Mouse (Mus musculus): ENCODE measurements around the gene Krtap3-2. TPM values are rescaled to one million over a fixed set of nuclear protein-coding genes. Genes with fewer than 3 reads are reported as not detected.
"Not testable (repeated sequence)": the region's sequence is repeated elsewhere in the genome, so short reads cannot be mapped to it uniquely, and the experiment has no call there.

The Krtap3-2 gene
- total RNA-seq (2014; fragmentation: Nextera tagmentation) (not detected in 2 replicates), total RNA-seq (2017) (not detected in 2 replicates)

GRCm38 (mm10) chr11:99556753-99557152, at the start of gene Krtap3-2:
TSS of gene Krtap3-2 (minus strand) at chr11:99556853.
- ATAC-seq (replicated peaks; ENCODE audit: poor library complexity, severe bottlenecking): no peak

DNA sequence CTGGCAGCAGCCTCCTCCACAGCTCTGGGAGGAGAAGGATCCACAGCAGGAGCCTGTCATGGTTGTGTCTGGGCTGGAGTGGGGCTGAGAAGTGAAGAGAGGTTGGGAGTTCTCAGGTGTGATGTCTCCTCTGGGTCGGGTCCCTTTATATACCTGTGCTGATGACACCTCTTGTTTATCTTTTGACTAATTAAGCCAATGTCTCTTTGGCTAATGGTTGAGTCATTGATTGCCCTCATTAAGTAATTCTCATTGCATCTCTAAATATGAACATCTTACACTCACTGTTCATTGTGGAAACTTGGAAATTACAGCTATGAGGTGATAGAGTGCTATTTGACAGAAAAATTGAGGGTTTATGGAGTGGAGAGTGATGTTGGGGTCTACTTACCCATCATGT, 46.6 kb upstream of the Krtap3-2 start, which contains the start of gene Gm11938:
Gm11938 (minus strand) TSS at position 101 of the 400 bp plus-strand sequence.
- ATAC-seq (replicated peaks; ENCODE audit: poor library complexity, severe bottlenecking): not testable (repeated sequence)

GRCm38 (mm10) chr11:99597742-99598141, 41.1 kb upstream of the Krtap3-2 start, which contains the start of gene Krtap9-3:
TSS of gene Krtap9-3 (minus strand) at chr11:99598105.
- not testable (repeated sequence) for ATAC-seq (replicated peaks; ENCODE audit: poor library complexity, severe bottlenecking)

DNA sequence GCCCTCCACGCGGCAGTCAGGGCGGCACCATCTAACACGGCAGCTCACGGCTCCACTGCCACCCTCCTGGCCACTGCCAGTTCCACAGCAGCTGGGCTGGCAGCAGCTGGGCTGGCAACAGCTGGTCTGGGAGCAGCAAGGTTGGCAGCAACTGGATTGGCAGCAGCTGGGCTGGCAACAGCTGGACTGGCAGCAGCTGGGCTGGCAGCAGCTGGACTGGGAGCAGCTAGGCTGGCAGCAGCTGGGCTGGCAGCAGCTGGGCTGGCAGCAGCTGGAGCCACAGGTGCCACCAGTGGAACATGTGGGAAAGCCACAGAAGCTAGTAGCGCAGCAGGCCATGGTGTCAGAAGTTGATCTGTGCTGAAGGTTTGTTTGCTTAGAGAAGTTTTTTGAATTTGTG, 34.3 kb upstream of the Krtap3-2 start, which contains the start of gene Krtap1-3:
Krtap1-3 (minus strand) TSS at position 359 of the 400 bp plus-strand sequence.
- ATAC-seq (replicated peaks; ENCODE audit: poor library complexity, severe bottlenecking): no peak

DNA sequence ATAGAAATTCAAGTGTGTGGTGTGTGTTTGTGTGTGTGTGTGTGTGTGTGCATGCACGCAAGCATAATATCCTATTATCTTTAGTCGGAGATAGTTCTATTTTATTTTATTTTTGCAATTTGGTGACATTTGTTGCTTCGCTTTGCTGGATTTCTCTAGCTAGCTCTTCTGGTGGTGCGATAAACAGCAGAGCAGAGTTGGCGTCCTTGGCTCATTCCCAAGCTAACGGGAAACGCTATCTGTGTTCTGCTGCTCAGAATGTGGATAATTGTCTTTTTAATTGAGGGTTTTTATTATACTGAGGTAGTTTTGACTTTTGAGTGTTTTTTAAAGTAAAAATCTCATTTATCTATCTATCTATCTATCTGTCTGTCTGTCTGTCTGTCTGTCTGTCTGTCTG, 28.4 kb upstream of the Krtap3-2 start:
- ATAC-seq (replicated peaks; ENCODE audit: poor library complexity, severe bottlenecking): no peak

DNA sequence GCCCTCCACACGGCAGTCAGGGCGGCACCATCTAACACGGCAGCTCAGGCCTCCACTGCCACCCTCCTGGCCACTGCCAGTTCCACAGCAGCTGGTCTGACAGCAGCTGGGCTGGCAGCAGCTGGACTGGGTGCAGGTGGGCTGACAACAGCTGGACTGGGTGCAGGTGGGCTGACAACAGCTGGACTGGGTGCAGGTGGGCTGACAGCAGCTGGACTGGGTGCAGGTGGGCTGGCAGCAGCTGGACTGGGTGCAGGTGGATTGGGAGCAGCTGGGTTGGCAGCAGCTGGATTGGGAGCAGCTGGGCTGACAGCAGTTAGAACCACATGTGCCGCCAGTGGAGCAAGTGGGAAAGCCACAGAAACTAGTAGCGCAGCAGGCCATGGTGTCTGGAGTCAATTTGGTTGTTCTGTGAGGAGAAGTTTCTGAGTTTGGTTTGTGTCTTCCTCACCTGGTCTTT, 26.6 kb upstream of the Krtap3-2 start, which contains the start of gene Krtap1-4:
Krtap1-4 (minus strand) TSS at position 410 of the 460 bp plus-strand sequence.
- ATAC-seq (replicated peaks; ENCODE audit: poor library complexity, severe bottlenecking): no peak

GRCm38 (mm10) chr11:99581564-99581963, 24.9 kb upstream of the Krtap3-2 start:
- no peak for ATAC-seq (replicated peaks; ENCODE audit: poor library complexity, severe bottlenecking)

DNA sequence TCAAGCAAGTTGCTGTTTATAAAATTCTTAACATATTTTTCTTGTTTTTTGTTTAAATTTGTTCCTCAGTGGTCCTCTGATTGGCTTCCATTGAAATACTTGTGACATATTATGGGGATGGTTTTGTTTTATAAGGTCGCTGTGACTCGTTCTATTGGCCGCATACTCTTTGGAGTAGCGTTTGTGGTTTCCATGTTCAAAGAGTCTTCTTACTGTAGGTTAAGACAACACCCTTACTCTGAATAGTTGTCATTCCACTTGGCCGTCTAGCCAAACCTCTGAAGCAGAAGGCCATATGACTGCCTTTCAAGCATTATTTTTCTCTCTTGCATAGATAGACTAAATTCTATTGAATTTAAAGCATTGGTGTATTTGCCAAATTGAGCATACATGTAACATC, 24.4 kb upstream of the Krtap3-2 start:
- no peak for ATAC-seq (replicated peaks; ENCODE audit: poor library complexity, severe bottlenecking)

- ATAC-seq (replicated peaks; ENCODE audit: poor library complexity, severe bottlenecking): no peak
These were observed 24.0 kb upstream of the Krtap3-2 start, which contains the start of gene Krtap1-5 for GRCm38 (mm10) chr11:99580636-99581035. TSS of gene Krtap1-5 (minus strand) at chr11:99581016.

GRCm38 (mm10) chr11:99574106-99574505, 17.5 kb upstream of the Krtap3-2 start:
- peak; percentile 79 for ATAC-seq (replicated peaks; ENCODE audit: poor library complexity, severe bottlenecking)

- no peak for ATAC-seq (replicated peaks; ENCODE audit: poor library complexity, severe bottlenecking)
These were observed 16.5 kb upstream of the Krtap3-2 start for GRCm38 (mm10) chr11:99573164-99573563.

GRCm38 (mm10) chr11:99566530-99566929, 9.9 kb upstream of the Krtap3-2 start, which contains the start of gene Krtap3-1:
TSS of gene Krtap3-1 (minus strand) at chr11:99566630.
- ATAC-seq (replicated peaks; ENCODE audit: poor library complexity, severe bottlenecking): no peak

DNA sequence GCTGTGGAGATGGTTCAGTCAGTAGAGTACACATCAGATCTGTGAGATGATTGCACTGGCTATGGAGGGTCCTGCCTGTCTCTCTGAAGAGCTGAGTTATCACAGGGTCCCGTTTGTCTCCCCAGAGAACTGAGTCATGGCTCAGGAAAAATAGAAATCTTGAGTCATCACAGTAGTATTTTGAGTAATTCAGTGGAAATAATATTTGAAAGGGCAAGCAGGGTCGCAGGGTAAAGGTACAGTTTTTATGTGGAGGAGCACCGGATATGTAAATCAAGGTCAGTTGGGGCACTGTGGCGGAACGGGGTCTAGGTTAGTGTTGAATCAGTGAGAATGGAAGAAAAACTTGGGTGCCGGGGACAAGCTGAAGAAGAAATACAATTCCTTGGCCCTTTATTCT, 5.9 kb upstream of the Krtap3-2 start:
- ATAC-seq (replicated peaks; ENCODE audit: poor library complexity, severe bottlenecking): no peak

DNA sequence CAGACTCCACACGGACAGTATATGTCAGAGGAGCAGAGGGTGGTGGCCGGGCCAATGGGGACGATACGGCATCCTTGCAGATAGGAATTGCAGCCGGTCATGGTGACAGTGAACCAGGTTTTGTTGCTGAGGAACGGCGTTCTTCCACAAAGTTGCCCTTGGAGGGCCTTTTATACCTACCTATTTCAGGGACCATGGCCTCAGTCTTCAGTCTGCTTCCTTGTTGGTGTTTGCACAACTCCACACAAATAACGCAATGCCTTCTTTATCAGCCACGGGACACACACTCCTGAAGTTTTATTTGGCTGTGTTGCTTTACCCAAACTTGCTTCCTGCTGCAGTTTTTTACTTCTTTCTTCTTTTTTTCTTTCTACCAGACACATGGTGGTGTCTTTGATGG, 2.7 kb upstream of the Krtap3-2 start, which contains the start of gene Gm11939:
Gm11939 (minus strand) TSS at position 101 of the 400 bp plus-strand sequence.
- no peak for ATAC-seq (replicated peaks; ENCODE audit: poor library complexity, severe bottlenecking)

- no peak for ATAC-seq (replicated peaks; ENCODE audit: poor library complexity, severe bottlenecking)
These were observed 1.5 kb upstream of the Krtap3-2 start for GRCm38 (mm10) chr11:99557976-99558745.

DNA sequence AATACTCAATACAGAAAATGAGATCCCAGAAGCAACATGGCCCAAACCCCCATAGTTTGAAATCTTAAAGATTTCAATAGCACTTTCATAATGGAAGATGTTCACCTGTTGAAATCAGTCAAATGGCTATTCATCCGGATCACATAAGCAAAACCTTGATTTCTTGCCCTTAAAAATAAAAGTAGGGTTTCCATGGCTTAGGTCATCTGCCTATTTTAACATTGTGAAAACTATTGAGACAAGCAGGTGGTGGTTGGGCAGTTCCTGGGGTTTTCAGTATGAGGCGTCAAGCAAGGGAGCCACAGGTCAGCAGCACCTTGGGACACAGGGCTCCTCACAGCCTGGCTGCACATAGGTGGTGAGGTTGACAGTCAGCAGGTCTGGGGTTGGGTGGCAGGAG, 458 bp downstream of the Krtap3-2 start:
- no peak for ATAC-seq (replicated peaks; ENCODE audit: poor library complexity, severe bottlenecking)

DNA sequence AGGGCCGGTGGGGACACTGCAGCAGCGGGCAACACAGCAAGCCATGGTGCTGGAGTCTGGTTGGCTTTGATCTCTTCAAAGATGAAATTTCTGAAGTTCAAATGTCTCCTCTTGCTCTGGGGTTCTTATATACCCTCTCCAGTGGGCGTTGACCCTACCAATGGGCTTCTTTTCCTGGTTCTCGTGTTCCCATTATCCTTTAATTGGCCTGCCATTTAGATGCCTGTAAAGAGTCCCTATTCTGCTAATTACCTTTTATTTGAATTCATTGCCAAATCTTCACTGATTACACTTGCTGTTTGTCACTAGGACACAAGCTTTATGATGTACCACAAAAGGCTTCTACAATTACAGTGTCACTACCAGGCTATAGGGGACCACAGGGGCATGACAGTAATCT, 5.9 kb downstream of the Krtap3-2 start, which contains the start of gene Krtap3-3:
Krtap3-3 (minus strand) TSS at position 101 of the 400 bp plus-strand sequence.
- ATAC-seq (replicated peaks; ENCODE audit: poor library complexity, severe bottlenecking): no peak

GRCm38 (mm10) chr11:99547892-99548291, 8.8 kb downstream of the Krtap3-2 start:
- ATAC-seq (replicated peaks; ENCODE audit: poor library complexity, severe bottlenecking): no peak

DNA sequence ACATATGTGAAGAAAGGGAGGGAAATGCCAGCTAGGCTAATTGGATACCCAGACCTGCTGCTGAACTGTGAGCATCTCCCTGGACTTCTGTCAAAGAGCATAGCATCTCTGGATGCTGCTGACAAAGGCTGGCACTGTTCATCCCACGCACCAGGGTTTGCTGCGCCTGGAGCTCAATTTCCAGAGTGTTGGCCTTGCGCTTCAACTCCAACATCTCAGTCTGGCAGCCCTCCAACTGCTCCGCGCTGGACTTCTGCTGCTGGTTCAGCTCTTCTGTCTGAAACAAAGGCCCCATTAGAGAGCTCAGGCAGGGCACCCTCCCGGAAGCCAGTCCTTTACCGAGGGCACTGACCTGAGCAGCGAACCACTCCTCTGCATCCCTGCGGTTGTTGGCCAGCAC, 16.9 kb downstream of the Krtap3-2 start:
- ATAC-seq (replicated peaks; ENCODE audit: poor library complexity, severe bottlenecking): no peak

GRCm38 (mm10) chr11:99521288-99521860, 35.3 kb downstream of the Krtap3-2 start, which contains the start of gene Krt39:
TSS of gene Krt39 (minus strand) at chr11:99521338.
- ATAC-seq (replicated peaks; ENCODE audit: poor library complexity, severe bottlenecking): no peak

DNA sequence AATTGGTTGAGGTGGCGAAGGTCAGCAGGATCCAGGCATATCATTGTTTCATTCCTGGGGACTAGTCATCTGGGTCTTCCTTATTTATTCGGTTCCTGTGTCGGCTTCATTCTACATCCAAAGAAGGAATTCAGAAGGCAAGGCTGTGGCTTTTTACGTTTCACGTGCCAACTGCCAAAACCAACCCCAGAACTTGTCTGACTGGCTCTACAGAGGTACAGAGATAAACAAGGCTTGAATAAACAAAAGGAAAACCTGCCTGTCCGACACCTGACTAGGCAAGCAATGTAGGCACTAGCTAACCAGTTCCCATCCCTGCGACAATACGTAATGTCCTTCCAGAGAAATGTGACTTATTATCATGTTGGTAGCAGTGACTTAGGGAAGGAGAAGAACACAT, 42.6 kb downstream of the Krtap3-2 start:
- ATAC-seq (replicated peaks; ENCODE audit: poor library complexity, severe bottlenecking): no peak
